Mouse (Mus musculus): ENCODE measurements around the gene Spint5.

DNA sequence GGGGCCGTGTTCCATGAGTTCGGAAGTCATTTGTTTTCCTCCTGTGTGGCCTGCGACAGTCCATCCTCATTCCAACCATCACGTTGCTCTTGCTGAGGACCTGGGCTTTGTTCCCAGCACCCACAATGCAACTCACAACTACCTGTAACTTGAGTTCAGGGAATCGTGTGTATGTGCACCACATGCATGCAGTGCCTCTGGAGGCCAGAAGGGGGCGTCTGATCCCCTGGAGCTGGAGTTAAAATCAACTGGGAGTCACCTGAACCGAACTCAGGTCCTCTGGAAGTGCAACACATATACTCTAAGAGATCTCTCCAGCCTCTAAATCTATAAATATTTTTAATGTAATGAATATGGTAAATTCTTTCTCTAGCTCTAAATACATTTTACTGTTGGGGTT, 39.0 kb upstream of the Spint5 start:
- TF ChIP-seq CTCF (conservative IDR thresholded peaks at IDR 0.05; ENCODE audit: low read length), result peak; percentile 80
- TF ChIP-seq NANOG (IDR thresholded peaks at IDR 0.05; ENCODE audit: borderline replicate concordance, low read length), result no peak
